Mouse (Mus musculus): Measurements from ENCODE around the gene Ndufa8. TPM values are rescaled to one million over a fixed set of nuclear protein-coding genes. Genes with fewer than 3 reads are reported as not detected.
A peak's percentile ranks its signal among the peaks of the same experiment; 100 is the strongest.

Gene Ndufa8
- polyA plus RNA-seq (2012; rRNA removed) = 216 and 220 TPM in 2 replicates

- DNase-seq (ENCODE audit: extremely low spot score in 1 of 2, low spot score in 1 of 2) = peak; percentile 96 to 99
Measured at GRCm38 (mm10) chr2:36048748-36049566, at the start of gene Ndufa8, which contains the start of gene Morn5. Gene Ndufa8, minus strand, starts transcription at chr2:36049406. Gene Morn5, plus strand, starts transcription at chr2:36049458.

- DNase-seq (ENCODE audit: extremely low spot score in 1 of 2, low spot score in 1 of 2) = no peak
Measured at GRCm38 (mm10) chr2:36098021-36098420, 48.8 kb upstream of the Ndufa8 start.

GRCm38 (mm10) chr2:36097129-36097815 lies 48.1 kb upstream of the Ndufa8 start:
- DNase-seq (ENCODE audit: extremely low spot score in 1 of 2, low spot score in 1 of 2) = no peak

GRCm38 (mm10) chr2:36093914-36094475 lies 44.8 kb upstream of the Ndufa8 start:
- no peak for DNase-seq (ENCODE audit: extremely low spot score in 1 of 2, low spot score in 1 of 2)

GRCm38 (mm10) chr2:36093301-36093700 lies 44.1 kb upstream of the Ndufa8 start:
- no peak for DNase-seq (ENCODE audit: extremely low spot score in 1 of 2, low spot score in 1 of 2)

GRCm38 (mm10) chr2:36092748-36093147 lies 43.5 kb upstream of the Ndufa8 start:
- DNase-seq (ENCODE audit: extremely low spot score in 1 of 2, low spot score in 1 of 2) = no peak

- no peak for DNase-seq (ENCODE audit: extremely low spot score in 1 of 2, low spot score in 1 of 2)
Measured at GRCm38 (mm10) chr2:36090853-36091741, 41.9 kb upstream of the Ndufa8 start.

- no peak for DNase-seq (ENCODE audit: extremely low spot score in 1 of 2, low spot score in 1 of 2)
Measured at GRCm38 (mm10) chr2:36089190-36089589, 40.0 kb upstream of the Ndufa8 start.

GRCm38 (mm10) chr2:36085041-36085440 lies 35.8 kb upstream of the Ndufa8 start:
- no peak for DNase-seq (ENCODE audit: extremely low spot score in 1 of 2, low spot score in 1 of 2)

GRCm38 (mm10) chr2:36082802-36083580 lies 33.8 kb upstream of the Ndufa8 start:
- DNase-seq (ENCODE audit: extremely low spot score in 1 of 2, low spot score in 1 of 2) = no peak

- no peak for DNase-seq (ENCODE audit: extremely low spot score in 1 of 2, low spot score in 1 of 2)
Measured at GRCm38 (mm10) chr2:36081446-36081845, 32.2 kb upstream of the Ndufa8 start.

- no peak for DNase-seq (ENCODE audit: extremely low spot score in 1 of 2, low spot score in 1 of 2)
Measured at GRCm38 (mm10) chr2:36077160-36077761, 28.1 kb upstream of the Ndufa8 start.

- DNase-seq (ENCODE audit: extremely low spot score in 1 of 2, low spot score in 1 of 2) = no peak
Measured at GRCm38 (mm10) chr2:36075210-36075609, 26.0 kb upstream of the Ndufa8 start.

GRCm38 (mm10) chr2:36073781-36074180 lies 24.6 kb upstream of the Ndufa8 start:
- no peak for DNase-seq (ENCODE audit: extremely low spot score in 1 of 2, low spot score in 1 of 2)

- no peak for DNase-seq (ENCODE audit: extremely low spot score in 1 of 2, low spot score in 1 of 2)
Measured at GRCm38 (mm10) chr2:36071660-36072305, 22.6 kb upstream of the Ndufa8 start.

GRCm38 (mm10) chr2:36067132-36067531 lies 17.9 kb upstream of the Ndufa8 start:
- no peak for DNase-seq (ENCODE audit: extremely low spot score in 1 of 2, low spot score in 1 of 2)

GRCm38 (mm10) chr2:36061409-36061808 lies 12.2 kb upstream of the Ndufa8 start:
- DNase-seq (ENCODE audit: extremely low spot score in 1 of 2, low spot score in 1 of 2) = no peak

- DNase-seq (ENCODE audit: extremely low spot score in 1 of 2, low spot score in 1 of 2) = no peak
Measured at GRCm38 (mm10) chr2:36056248-36056647, 7.0 kb upstream of the Ndufa8 start.

GRCm38 (mm10) chr2:36053249-36053648 lies 4.0 kb upstream of the Ndufa8 start:
- DNase-seq (ENCODE audit: extremely low spot score in 1 of 2, low spot score in 1 of 2) = peak; percentile 15 to 53

Data from frontal cortex, adult 2 months (tissue).